In the genomic region with DNA sequence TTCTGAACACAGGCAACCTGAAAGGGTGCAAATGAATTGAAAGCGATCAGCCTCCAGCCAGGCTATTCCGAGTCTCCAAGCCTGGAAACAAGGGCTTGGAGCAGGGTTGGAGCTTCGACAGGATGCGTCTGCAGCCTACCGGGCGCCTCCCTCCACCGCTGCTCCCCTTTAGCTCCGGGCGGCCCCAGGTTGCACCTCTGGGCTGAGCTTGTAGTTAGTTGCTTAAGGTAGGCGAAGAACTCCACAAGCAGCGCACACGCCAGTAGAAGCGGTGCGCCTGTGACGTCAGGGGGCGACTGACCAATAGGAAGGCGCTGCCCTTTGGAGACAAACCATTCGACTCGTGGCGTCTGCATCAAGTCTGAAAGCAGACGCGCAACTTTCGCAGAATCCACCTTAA, we compare ENCODE assay signal across 9 mouse cellular contexts. TPM values are rescaled to one million over a fixed set of nuclear protein-coding genes. Genes with fewer than 3 reads are reported as not detected.
A peak's percentile ranks its signal among the peaks of the same experiment; 100 is the strongest.
DNase-seq lines count a peak whose midpoint lies in the region; ATAC-seq and TF ChIP-seq lines count a peak whose summit lies in the region.
"Had no signal": no experiment of that assay in that cellular context is flagged by ENCODE, and none has a peak within 500 bp of the region (broad histone marks: within the 10 kb centered on the region; RNA-seq: fewer than 3 reads in every experiment).

No protein-coding gene starts in this region.

- peaks cover 0 to 4% of the 10 kb centered on the region in 2 experiments; a peak in 2 of 4 replicates for H3K4me1 ChIP-seq in ES-E14 (ENCODE audit: control insufficient read depth in 2 of 2, insufficient read depth in 2 of 2, low read length in 2 of 2, poor library complexity in 1 of 2)
- no peaks in the 10 kb centered on the region for H3K4me1 ChIP-seq in intestine, postnatal 0 days (replicated peaks; ENCODE audit: control insufficient read depth, insufficient read depth, low read length)

- ATAC-seq in intestine, postnatal 0 days, result peak; percentile 50; the same call in 1 of the 2 replicates

- under 1% methylated on average over 23 of the region's 23 CpGs for WGBS in intestine, postnatal 0 days

- H3K27me3 ChIP-seq in intestine, postnatal 0 days (replicated peaks; ENCODE audit: control insufficient read depth, insufficient read depth, low read length), result peaks cover 100% of the 10 kb centered on the region

- intact Hi-C loops in heart, postnatal 36 days (cut with DNase I), result loop anchor here (5.0 to 10.0 kb wide), 2 partner anchors 165 to 398 kb away; no protein-coding TSS in a partner anchor

- peak overlapping the region; percentile 18 to 33; a peak in 3 of 4 replicates for H3K4me3 ChIP-seq in ES-E14 (ENCODE audit: insufficient read depth in 1 of 2, low read depth in 1 of 2, low read length in 2 of 2, poor library complexity in 1 of 2, severe bottlenecking in 1 of 2)
- peak overlapping the region; percentile 38 for H3K4me3 ChIP-seq in intestine, postnatal 0 days (ENCODE audit: low read depth, low read length)

- H3K27ac ChIP-seq in ES-E14 (ENCODE audit: insufficient read depth, low read depth, low read length, poor library complexity, severe bottlenecking), result no peak overlapping the region
- H3K27ac ChIP-seq in intestine, postnatal 0 days (ENCODE audit: low read depth, low read length), result no peak overlapping the region

- no peak for TF ChIP-seq CTCF in intestine, postnatal 0 days (IDR thresholded peaks at IDR 0.05; ENCODE audit: low read depth)

- DNase-seq in heart, adult 11 months, result peak; percentile 91
- DNase-seq in heart, postnatal 36 days, result no peak
- DNase-seq in ES-E14 (ENCODE audit: low read depth, low spot score), result no peak
- peak; percentile 88 for DNase-seq in fibroblast of lung, adult 2 months (ENCODE audit: low read depth)
- DNase-seq in mesoderm, embryonic 11.5 days (ENCODE audit: low read depth, low spot score), result peak; percentile 88
- DNase-seq in yolk sac, embryonic 10.5 days (ENCODE audit: low spot score), result peak; percentile 67
- no peak for DNase-seq in layer of hippocampus, adult 18-20 months (ENCODE audit: low spot score in 2 of 2)

- in situ Hi-C loops in ES-E14 (cut with MboI; ENCODE audit: low sequenced_read_pairs in 2 of 2, unreplicated experiment in 2 of 2), result loop anchor here in 1 of 2 experiments (25.0 kb wide), 1 partner anchor 850 kb away; no protein-coding TSS in a partner anchor

- no peaks in the 10 kb centered on the region for H3K9me3 ChIP-seq in ES-E14 (ENCODE audit: control insufficient read depth, insufficient read depth, low read depth, low read length)
- H3K9me3 ChIP-seq in intestine, postnatal 0 days (ENCODE audit: control insufficient read depth), result no peaks in the 10 kb centered on the region
- H3K9me3 ChIP-seq: G1E had no signal

- no peaks in the 10 kb centered on the region for H3K36me3 ChIP-seq in ES-E14 (ENCODE audit: control insufficient read depth, insufficient read depth, low read length, poor library complexity, severe bottlenecking)
- no peaks in the 10 kb centered on the region for H3K36me3 ChIP-seq in intestine, postnatal 0 days (ENCODE audit: control insufficient read depth, insufficient read depth)
- H3K36me3 ChIP-seq: G1E had no signal

- H3K9ac ChIP-seq in ES-E14 (ENCODE audit: insufficient read depth, low read depth, low read length, poor library complexity, severe bottlenecking), result no peak overlapping the region
- no peak overlapping the region for H3K9ac ChIP-seq in intestine, postnatal 0 days (ENCODE audit: low read depth, low read length)

- peak overlapping the region; percentile 70 for H3K4me2 ChIP-seq in intestine, postnatal 0 days (replicated peaks; ENCODE audit: low read depth)

TF ChIP-seq in ES-E14, 5 proteins besides CTCF, POLR2A, EP300 and RAD21:
- TF ChIP-seq HCFC1 (IDR thresholded peaks at IDR 0.05; ENCODE audit: borderline replicate concordance, insufficient read depth, low read length) (peak; percentile 33; the same call in 1 of the 2 replicates), CHD2 (IDR thresholded peaks at IDR 0.05; ENCODE audit: low read depth, low read length) (no peak)

RNA-seq across cellular contexts. Expression of a gene that starts 0.5 kb away (rescaled TPM):
- total RNA-seq in heart, postnatal 36 days (2021), result not detected
- total RNA-seq in ES-E14 (2012; rRNA removed), result 0.21 TPM in 1 of 2 replicates, not detected in the other
- polyA plus RNA-seq in intestine, postnatal 0 days (2015; fragmentation: Nextera tagmentation; extraction: Ambion mirVana), result not detected in 2 replicates
- 1 to 10 TPM; 7.5 to 9.1 TPM for total RNA-seq in layer of hippocampus, adult 18-20 months (2021)
- polyA plus RNA-seq: G1E had no signal

RNA-seq across cellular contexts. Expression of a gene that starts 19.3 kb away (rescaled TPM):
- total RNA-seq in heart, postnatal 36 days (2021), result under 1 TPM; 0.19 TPM
- total RNA-seq in ES-E14 (2012; rRNA removed), result not detected in 2 replicates
- polyA plus RNA-seq in intestine, postnatal 0 days (2015; fragmentation: Nextera tagmentation; extraction: Ambion mirVana), result 0.27 and 0.33 TPM in 2 replicates
- total RNA-seq in layer of hippocampus, adult 18-20 months (2021), result 1 to 10 TPM; 6.1 TPM
- total RNA-seq: G1E had no signal
- polyA plus RNA-seq: G1E had no signal

Comparison
In these comparisons a context has a peak if more than half of its experiments do, and no peak if none do; other contexts are left out.
1. DNase-seq: peak in heart, adult 11 months (single experiment), fibroblast of lung, adult 2 months (single experiment), mesoderm, embryonic 11.5 days (single experiment) and yolk sac, embryonic 10.5 days (single experiment); none in heart, postnatal 36 days (0 of 2), ES-E14 (single experiment) and layer of hippocampus, adult 18-20 months (0 of 2).